Mouse (Mus musculus) ovary, adult 2 months (tissue): ENCODE data around the gene Abhd17b. TPM values are rescaled to one million over a fixed set of nuclear protein-coding genes. Genes with fewer than 3 reads are reported as not detected.

Source experiments
- polyA plus RNA-seq: library from polyadenylated mRNA; depleted of rRNA; stranded (reverse); fragments of >200 nt; gene quantifications from 2 replicates; pipeline ENCODE4 v1.2.3, GENCODE M21; 2012; rRNA removed

The Abhd17b gene
- polyA plus RNA-seq, result 14.8 and 21.4 TPM in 2 replicates

DNA sequence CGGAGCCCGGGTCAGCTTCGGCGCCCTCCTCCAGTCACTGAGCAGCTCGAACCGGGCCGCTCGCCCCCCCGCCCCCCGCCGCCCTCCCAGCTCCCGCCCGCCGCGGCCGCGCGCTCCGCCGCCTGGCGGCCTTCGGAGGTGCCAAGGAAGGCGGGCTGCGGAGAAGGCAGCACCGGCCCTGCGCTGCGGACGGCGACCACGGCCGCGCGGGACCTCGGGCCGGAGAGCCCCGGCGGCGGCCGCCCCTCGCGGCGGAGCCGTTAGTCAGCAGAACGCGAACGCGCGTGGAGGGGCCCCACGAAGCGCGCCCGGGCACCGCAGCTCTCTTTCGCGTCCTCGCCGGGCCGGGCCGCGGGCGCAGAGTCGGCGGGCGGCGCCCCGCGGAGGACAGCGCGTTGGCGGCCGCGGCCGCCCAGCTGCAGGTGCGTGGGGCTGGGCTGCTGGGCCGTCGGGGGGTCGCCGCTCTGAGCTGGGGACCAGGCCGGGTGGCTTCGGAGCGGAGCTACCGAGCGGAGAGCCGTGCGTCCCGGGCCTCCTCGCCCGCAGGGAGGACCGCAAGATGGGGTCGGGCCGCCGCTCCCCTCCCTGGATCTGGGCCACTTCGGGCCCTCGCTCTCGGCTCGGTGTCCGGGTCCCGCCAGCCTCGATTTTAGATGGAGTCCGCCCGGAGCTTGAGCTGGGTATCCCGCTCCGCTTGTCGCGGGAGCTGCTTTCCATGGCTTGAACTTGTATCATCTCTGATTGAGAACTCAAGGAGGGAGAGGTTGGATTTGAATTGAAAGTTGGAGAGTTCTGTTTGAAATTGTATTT, at the start of gene Abhd17b:
Gene Abhd17b, plus strand, starts transcription at position 14 of the 810 bp plus-strand sequence.

DNA sequence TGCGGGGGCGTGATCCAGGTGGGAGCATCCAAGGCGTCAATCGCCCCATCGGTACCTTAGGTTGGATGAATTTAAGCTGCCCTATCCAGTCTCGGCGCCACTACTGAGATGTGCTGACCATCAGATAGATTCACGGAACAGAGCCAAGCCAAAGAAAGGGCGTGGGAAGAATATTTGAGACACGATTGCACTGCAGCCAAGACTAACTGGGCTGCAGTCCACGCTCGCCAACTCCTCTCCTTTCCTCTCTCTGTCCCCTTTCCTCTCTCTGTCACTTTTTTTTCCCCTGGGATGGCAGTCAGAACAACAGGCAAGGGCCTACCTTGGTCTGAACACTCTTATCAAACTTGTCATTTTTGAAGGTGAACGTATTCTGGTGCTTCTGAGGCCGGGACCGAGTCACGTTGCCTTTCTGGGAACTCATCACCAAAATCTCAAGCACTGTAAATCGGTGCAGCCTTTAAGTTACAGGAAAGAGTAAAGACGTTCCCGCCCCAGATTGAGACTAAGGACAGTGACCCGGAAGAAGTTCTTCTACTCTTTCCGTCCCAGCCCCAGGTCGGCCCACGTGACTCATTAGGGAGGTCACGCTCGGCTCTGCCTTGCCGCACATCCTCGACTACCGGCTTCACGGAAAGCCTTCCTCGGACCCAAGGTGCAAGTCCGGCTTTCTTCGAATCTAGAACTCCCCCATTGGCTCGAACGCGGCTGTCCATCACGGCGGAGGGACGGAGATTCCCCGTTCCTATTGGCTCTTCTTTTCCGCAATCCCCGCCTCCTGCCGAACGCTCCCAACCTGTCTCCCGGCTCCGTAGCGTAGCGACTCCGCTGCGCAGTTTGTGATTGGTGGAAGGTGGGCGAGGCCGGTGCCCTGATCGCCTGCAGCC, 457 bp upstream of the Abhd17b start, which contains the start of gene 1110059E24Rik:
Gene 1110059E24Rik, minus strand, starts transcription at position 692 of the 887 bp plus-strand sequence.

Other genes starting within 250 kb of the Abhd17b start
- gene Gda, start 179.7 kb upstream of the Abhd17b start, polyA plus RNA-seq, result 1.6 and 5.2 TPM in 2 replicates
- gene 1110059E24Rik, start 209 bp upstream of the Abhd17b start, polyA plus RNA-seq, result 0.79 and 1.7 TPM in 2 replicates
- 4.5 and 5.2 TPM in 2 replicates for gene Cemip2, start 125.2 kb downstream of the Abhd17b start, polyA plus RNA-seq